Mouse (Mus musculus) myocyte (in vitro differentiated cells): ENCODE results near the gene Gm6904. TPM values are rescaled to one million over a fixed set of nuclear protein-coding genes. Genes with fewer than 3 reads are reported as not detected.
"Not testable (repeated sequence)": the region's sequence is repeated elsewhere in the genome, so short reads cannot be mapped to it uniquely, and the experiment has no call there.

Experiments used
- H3K27me3 ChIP-seq: one replicate; pipeline ENCODE4 v1.6.1; 2011; ENCODE audit not compliant: control insufficient read depth, insufficient read depth, insufficient read length
- H3K36me3 ChIP-seq: one replicate; pipeline ENCODE4 v1.6.1; 2011; ENCODE audit not compliant: control insufficient read depth, insufficient read depth
- H3K4me2 ChIP-seq: one replicate; pipeline ENCODE4 v1.6.1; 2011; ENCODE audit warnings: low read depth, control low read depth
- H3K4me3 ChIP-seq: one replicate; pipeline ENCODE4 v1.5.1; 2011; ENCODE audit warnings: mild to moderate bottlenecking, control low read depth, moderate library complexity
- H3K79me2 ChIP-seq: one replicate; pipeline ENCODE4 v1.6.1; 2011; ENCODE audit not compliant: control insufficient read depth, insufficient read depth
- H3ac ChIP-seq: one replicate; pipeline ENCODE4 v1.6.1; 2011; ENCODE audit not compliant: control insufficient read depth, insufficient read length
- CEBPB ChIP-seq: IDR thresholded peaks from 2 replicates; pipeline ENCODE4 v1.6.1; 2011; ENCODE audit warnings: mild to moderate bottlenecking, moderate library complexity; ENCODE audit not compliant: poor library complexity, insufficient read depth, severe bottlenecking
- E2F4 ChIP-seq: IDR thresholded peaks from one replicate; pipeline ENCODE4 v1.6.1; 2011; ENCODE audit warnings: mild to moderate bottlenecking, control low read depth, moderate library complexity; ENCODE audit not compliant: insufficient read depth
- MAX ChIP-seq: IDR thresholded peaks from one replicate; pipeline ENCODE4 v1.6.1; 2011; ENCODE audit warnings: low read depth, mild to moderate bottlenecking, control low read depth
- MYOD1 ChIP-seq, 3 experiments: IDR thresholded peaks; one replicate each; pipeline ENCODE4 v1.6.1; 2011; ENCODE audit warnings: control low read depth in 2 of 3, low read depth in 2 of 3, mild to moderate bottlenecking in 2 of 3, moderate library complexity in 1 of 3; ENCODE audit not compliant: insufficient read length in 2 of 3, control insufficient read depth in 1 of 3
- MYOG ChIP-seq, 3 experiments: IDR thresholded peaks; one replicate each; pipeline ENCODE4 v1.6.1; 2011; ENCODE audit warnings: control low read depth in 2 of 3, low read depth in 2 of 3, mild to moderate bottlenecking in 2 of 3; ENCODE audit not compliant: insufficient read length in 2 of 3, control insufficient read depth in 1 of 3, insufficient read depth in 1 of 3
- POLR2A ChIP-seq: IDR thresholded peaks from one replicate; pipeline ENCODE4 v1.6.1; 2011; ENCODE audit warnings: low read depth, mild to moderate bottlenecking, control low read depth, moderate library complexity; ENCODE audit not compliant: insufficient read length
- POLR2AphosphoS2 ChIP-seq: IDR thresholded peaks from one replicate; pipeline ENCODE4 v1.6.1; 2011; ENCODE audit warnings: low read depth, control low read depth; ENCODE audit not compliant: insufficient read length
- REST ChIP-seq: IDR thresholded peaks from one replicate; pipeline ENCODE4 v1.6.1; 2011; ENCODE audit warnings: mild to moderate bottlenecking, control low read depth, moderate library complexity; ENCODE audit not compliant: insufficient read depth, insufficient read length
- SRF ChIP-seq: IDR thresholded peaks from one replicate; pipeline ENCODE4 v1.6.1; 2011; ENCODE audit warnings: low read depth; ENCODE audit not compliant: control insufficient read depth, insufficient read length
- TCF12 ChIP-seq: IDR thresholded peaks from one replicate; pipeline ENCODE4 v1.6.1; 2011; ENCODE audit warnings: mild to moderate bottlenecking, control low read depth; ENCODE audit not compliant: poor library complexity, insufficient read depth, severe bottlenecking
- TCF3 ChIP-seq: IDR thresholded peaks from one replicate; pipeline ENCODE4 v1.6.1; 2011; ENCODE audit warnings: low read depth, control low read depth; ENCODE audit not compliant: insufficient read length
- USF1 ChIP-seq: IDR thresholded peaks from one replicate; pipeline ENCODE4 v1.6.1; 2011; ENCODE audit warnings: low read depth, mild to moderate bottlenecking, control low read depth, moderate library complexity
- polyA plus RNA-seq: library from polyadenylated mRNA; unstranded; fragments of >200 nt; fragmentation: generic; extraction: Trizol; gene quantifications from one replicate; pipeline ENCODE4 v1.2.1, GENCODE M21; 2012; ENCODE audit warnings: missing spikeins

Gm6904 gene
- not detected for polyA plus RNA-seq

- no peaks in the 10 kb centered on the region for H3K27me3 ChIP-seq
- H3K4me2 ChIP-seq = peak within 1 kb of the TSS; percentile 34
- TF ChIP-seq TCF3 (no peak), MYOD1 (IDR thresholded peaks at IDR 0.05; ENCODE audit: control insufficient read depth in 1 of 3, insufficient read length in 2 of 3, low read depth in 2 of 3) (no peak), SRF (no peak), MYOG (IDR thresholded peaks at IDR 0.05; ENCODE audit: control insufficient read depth in 1 of 3, insufficient read depth in 1 of 3, insufficient read length in 2 of 3, low read depth in 2 of 3) (no peak), USF1 (no peak), E2F4 (no peak), REST (no peak), POLR2AphosphoS2 (no peak), POLR2A (no peak), CEBPB (no peak), MAX (no peak), TCF12 (no peak)
- H3K79me2 ChIP-seq = no peaks in the 10 kb centered on the region
- H3K4me3 ChIP-seq = no peak within 1 kb of the TSS
- H3ac ChIP-seq = no peak within 1 kb of the TSS
- no peaks in the 10 kb centered on the region for H3K36me3 ChIP-seq
Measured at GRCm38 (mm10) chr14:59260056-59260455, at the start of gene Gm6904. Gm6904 (minus strand) TSS chr14:59260216.

GRCm38 (mm10) chr14:59297391-59297790 lies 37.4 kb upstream of the Gm6904 start, which contains the start of gene Phf11a:
Phf11a (minus strand) TSS chr14:59297522.
- H3K79me2 ChIP-seq, H3K4me3 ChIP-seq, H3K27me3 ChIP-seq, H3K36me3 ChIP-seq, H3ac ChIP-seq, H3K4me2 ChIP-seq: not testable (repeated sequence)

- not testable (repeated sequence) for H3K4me2 ChIP-seq, H3K27me3 ChIP-seq, H3K4me3 ChIP-seq, H3ac ChIP-seq, H3K79me2 ChIP-seq, H3K36me3 ChIP-seq
Measured at GRCm38 (mm10) chr14:59291769-59292168, 31.8 kb upstream of the Gm6904 start.

GRCm38 (mm10) chr14:59274961-59275360 lies 14.9 kb upstream of the Gm6904 start:
- not testable (repeated sequence) for H3K79me2 ChIP-seq, H3ac ChIP-seq, H3K4me2 ChIP-seq, H3K27me3 ChIP-seq, H3K4me3 ChIP-seq, H3K36me3 ChIP-seq

GRCm38 (mm10) chr14:59255861-59256260 lies 4.2 kb downstream of the Gm6904 start:
- not testable (repeated sequence) for H3K27me3 ChIP-seq, H3K79me2 ChIP-seq, H3K36me3 ChIP-seq, H3K4me2 ChIP-seq, H3ac ChIP-seq, H3K4me3 ChIP-seq

GRCm38 (mm10) chr14:59250350-59250749 lies 9.7 kb downstream of the Gm6904 start:
- H3K79me2 ChIP-seq, H3K4me3 ChIP-seq, H3K36me3 ChIP-seq, H3K27me3 ChIP-seq, H3K4me2 ChIP-seq, H3ac ChIP-seq: not testable (repeated sequence)

GRCm38 (mm10) chr14:59233635-59234034 lies 26.4 kb downstream of the Gm6904 start:
- Histone ChIP-seq H3K79me2 (no peaks in the 10 kb centered on the region), H3K27me3 (no peaks in the 10 kb centered on the region), H3ac (no peak overlapping the region), H3K4me3 (no peak overlapping the region), H3K4me2 (no peak overlapping the region), H3K36me3 (peaks cover 2% of the 10 kb centered on the region)
- TF ChIP-seq CEBPB (no peak), MAX (no peak), MYOD1 (IDR thresholded peaks at IDR 0.05; ENCODE audit: control insufficient read depth in 1 of 3, insufficient read length in 2 of 3, low read depth in 2 of 3) (no peak), E2F4 (no peak), TCF12 (no peak)
